Mouse (Mus musculus) liver, postnatal 0 days (tissue): ENCODE measurements at regions not wholly inside any gene's neighbourhood (a gene's known extent, or its start where the extent isn't known, plus 50 kb on each side); places are given as distances from the start of the nearest gene placed in this dataset.

ENCODE experiments used
- ATAC-seq: fragments of 200-750 bp; cut with Nextera tagmentation; 2 replicates; pipeline ENCODE4 v1.8.0; 2017; ENCODE audit warnings: mild to moderate bottlenecking, moderate library complexity
- DNase-seq: peaks from one replicate; pipeline ENCODE4 v3.0.0-alpha.2; 2016
- H3K27ac ChIP-seq: fragments of 300-500 bp; sonication (generic); 2 replicates; pipeline ENCODE4 v1.5.1; 2014; ENCODE audit warnings: antibody characterized with exemption, moderate library complexity, mild to moderate bottlenecking, low read depth
- H3K27me3 ChIP-seq: fragments of 300-500 bp; sonication (generic); 2 replicates; pipeline ENCODE4 v1.6.1; 2014; ENCODE audit warnings: low read length, control low read depth, mixed read lengths; ENCODE audit not compliant: insufficient read depth
- H3K36me3 ChIP-seq: fragments of 300-500 bp; sonication (generic); replicated peaks from 2 replicates; pipeline ENCODE4 v1.6.1; 2014; ENCODE audit warnings: mild to moderate bottlenecking, control low read depth, low read length, moderate library complexity, mixed read lengths; ENCODE audit not compliant: insufficient read depth
- H3K4me1 ChIP-seq: fragments of 300-500 bp; sonication (generic); 2 replicates; pipeline ENCODE4 v1.6.1; 2014; ENCODE audit warnings: antibody characterized with exemption, mild to moderate bottlenecking, control low read depth; ENCODE audit not compliant: insufficient read depth
- H3K4me2 ChIP-seq: fragments of 300-500 bp; sonication (generic); 2 replicates; pipeline ENCODE4 v1.6.1; 2014; ENCODE audit warnings: low read depth, mild to moderate bottlenecking, low read length, moderate library complexity, mixed read lengths
- H3K4me3 ChIP-seq: fragments of 300-500 bp; sonication (generic); 2 replicates; pipeline ENCODE4 v1.5.1; 2014; ENCODE audit warnings: low read depth, low read length
- H3K9ac ChIP-seq: fragments of 300-500 bp; sonication (generic); replicated peaks from 2 replicates; pipeline ENCODE4 v1.6.1; 2014; ENCODE audit warnings: mild to moderate bottlenecking, moderate library complexity
- H3K9me3 ChIP-seq: fragments of 300-500 bp; sonication (generic); 2 replicates; pipeline ENCODE4 v1.6.1; 2016; ENCODE audit warnings: mild to moderate bottlenecking, control low read depth, low read length, mixed read lengths
- CTCF ChIP-seq: sonication (generic); IDR thresholded peaks from 2 replicates; pipeline ENCODE4 v1.5.1; 2016; ENCODE audit warnings: antibody characterized with exemption, low read depth
- EP300 ChIP-seq: IDR thresholded peaks from 2 replicates; pipeline ENCODE4 v1.6.1; 2016; ENCODE audit warnings: antibody characterized with exemption, low read depth, mild to moderate bottlenecking
- WGBS: fragments of 180-500 bp; shearing (Covaris S2); extraction: QIAGEN DNeasy Blood & Tissue Kit; methylation state at CpG from one replicate; pipeline ENCODE4 v1.1.7; 2014; ENCODE audit not compliant: insufficient replicate concordance; 5-methylcytosine and 5-hydroxymethylcytosine counted together

DNA sequence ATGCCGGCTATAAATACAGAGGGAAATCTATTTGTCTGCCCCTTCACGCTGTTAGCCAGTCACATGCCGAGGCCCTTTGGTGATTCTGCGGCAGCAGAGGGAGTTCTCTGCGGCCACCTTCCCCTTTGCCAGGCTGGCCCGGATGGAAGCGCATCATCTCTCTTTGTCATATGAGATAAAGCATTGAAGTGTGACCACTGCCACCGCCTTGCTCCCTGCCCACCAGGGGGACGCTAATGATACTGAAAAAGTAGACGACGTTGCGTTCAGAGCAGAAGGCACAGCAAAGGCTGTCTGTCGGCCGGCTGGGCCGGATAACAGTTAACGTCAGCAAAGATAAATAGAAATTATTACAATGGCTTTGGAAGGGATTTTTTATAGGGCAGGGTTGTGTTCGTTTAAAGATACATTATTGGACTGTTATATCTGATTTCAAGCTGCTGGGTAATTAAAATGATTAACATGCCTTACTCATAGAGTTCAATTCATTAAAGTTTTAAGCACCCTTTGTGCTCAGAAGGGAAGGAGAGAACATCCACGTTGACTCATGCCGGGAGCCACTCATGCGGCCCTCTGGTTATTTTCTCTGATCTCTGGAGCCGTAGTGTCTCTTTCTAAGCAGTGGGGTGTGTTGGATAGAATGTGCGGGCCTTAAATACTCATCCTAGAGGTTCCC, 354.6 kb upstream of the Zfp507 start:
- Histone ChIP-seq H3K27ac (no peak overlapping the region), H3K9ac (no peak overlapping the region), H3K4me3 (no peak overlapping the region), H3K4me2 (no peak overlapping the region), H3K4me1 (no peaks in the 10 kb centered on the region), H3K36me3 (no peaks in the 10 kb centered on the region), H3K9me3 (no peaks in the 10 kb centered on the region), H3K27me3 (no peaks in the 10 kb centered on the region)
- ATAC-seq = no peak
- no peak for DNase-seq
- TF ChIP-seq EP300 (no peak), CTCF (no peak)
- WGBS = 79% methylated on average over 22 of the region's 22 CpGs

DNA sequence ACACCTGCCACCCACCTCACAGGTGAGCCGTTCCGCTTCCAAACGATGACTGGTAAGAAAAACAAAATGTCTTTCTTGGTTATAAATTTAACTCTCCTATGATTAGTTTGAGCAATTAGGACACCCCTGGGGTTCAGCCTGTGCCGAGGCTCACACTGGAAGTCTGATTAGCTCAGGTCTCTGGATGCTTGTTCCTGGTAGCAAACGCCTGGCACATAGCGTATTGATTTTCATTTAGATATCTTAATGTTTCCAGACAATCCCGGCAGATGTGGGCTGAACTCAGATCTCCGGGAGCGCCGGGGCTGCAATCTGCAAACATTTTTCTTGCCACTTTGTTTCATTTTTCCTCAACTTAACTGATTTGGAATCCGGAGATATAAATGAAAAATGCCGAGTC, 353.8 kb upstream of the Zfp507 start:
- H3K27me3 ChIP-seq = no peaks in the 10 kb centered on the region
- no peaks in the 10 kb centered on the region for H3K4me1 ChIP-seq
- H3K4me2 ChIP-seq = no peak overlapping the region
- TF ChIP-seq CTCF (no peak), EP300 (no peak)
- 78% methylated on average over 12 of the region's 12 CpGs for WGBS
- ATAC-seq (no peak), DNase-seq (no peak)
- H3K4me3 ChIP-seq = no peak overlapping the region
- H3K27ac ChIP-seq = no peak overlapping the region
- H3K36me3 ChIP-seq = no peaks in the 10 kb centered on the region
- H3K9ac ChIP-seq = no peak overlapping the region
- H3K9me3 ChIP-seq = no peaks in the 10 kb centered on the region

DNA sequence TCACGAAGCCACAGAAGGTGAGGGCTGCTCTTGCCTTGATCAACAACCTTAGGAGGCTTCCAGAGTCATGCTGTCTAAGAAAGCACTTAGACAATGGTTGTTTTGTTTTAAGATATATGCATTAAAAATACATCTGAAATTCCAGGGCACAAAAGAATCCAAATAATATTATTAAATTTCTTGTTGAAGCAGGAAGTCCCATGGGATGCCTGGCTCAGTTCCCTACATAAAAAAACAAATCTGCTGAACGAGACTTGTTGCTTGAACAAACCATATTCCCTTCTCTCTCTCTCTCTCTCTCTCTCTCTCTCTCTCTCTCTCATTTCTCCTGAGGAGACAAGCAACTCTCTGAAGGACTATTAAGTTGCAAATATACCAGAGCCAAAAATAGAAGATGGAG, 352.8 kb upstream of the Zfp507 start:
- DNase-seq = no peak
- TF ChIP-seq CTCF (no peak), EP300 (no peak)
- H3K9ac ChIP-seq = no peak overlapping the region
- ATAC-seq = no peak
- H3K27ac ChIP-seq = no peak overlapping the region
- no peaks in the 10 kb centered on the region for H3K9me3 ChIP-seq
- no peaks in the 10 kb centered on the region for H3K27me3 ChIP-seq
- H3K4me1 ChIP-seq = no peaks in the 10 kb centered on the region
- H3K4me2 ChIP-seq = no peak overlapping the region
- no peak overlapping the region for H3K4me3 ChIP-seq
- H3K36me3 ChIP-seq = no peaks in the 10 kb centered on the region
- 59% methylated on average over 2 of the region's 2 CpGs for WGBS

DNA sequence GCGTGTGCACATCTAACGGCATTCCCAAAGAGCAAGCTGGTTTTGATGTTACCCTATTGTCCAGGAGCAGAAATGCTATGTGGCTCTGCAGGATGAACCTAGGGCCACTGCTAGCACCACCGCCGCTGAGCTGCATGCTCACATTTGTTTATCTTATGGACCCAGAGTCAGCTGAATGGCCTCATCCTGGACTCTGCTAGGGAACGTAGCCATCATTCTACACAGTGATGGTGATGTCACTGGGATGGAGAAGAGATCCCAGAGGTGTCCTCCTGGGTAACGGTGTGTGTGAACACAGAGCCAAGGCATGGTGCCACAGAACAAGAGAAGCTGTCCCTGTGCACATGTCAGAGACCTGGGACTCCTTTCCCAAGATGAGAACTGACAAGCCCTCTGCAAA, 352.4 kb upstream of the Zfp507 start:
- Histone ChIP-seq H3K4me3 (no peak overlapping the region), H3K27me3 (no peaks in the 10 kb centered on the region), H3K36me3 (no peaks in the 10 kb centered on the region), H3K4me2 (no peak overlapping the region), H3K9ac (no peak overlapping the region), H3K9me3 (no peaks in the 10 kb centered on the region), H3K4me1 (no peaks in the 10 kb centered on the region), H3K27ac (no peak overlapping the region)
- DNase-seq (no peak), ATAC-seq (no peak)
- WGBS = 75% methylated on average over 6 of the region's 6 CpGs
- TF ChIP-seq EP300 (no peak), CTCF (no peak)

DNA sequence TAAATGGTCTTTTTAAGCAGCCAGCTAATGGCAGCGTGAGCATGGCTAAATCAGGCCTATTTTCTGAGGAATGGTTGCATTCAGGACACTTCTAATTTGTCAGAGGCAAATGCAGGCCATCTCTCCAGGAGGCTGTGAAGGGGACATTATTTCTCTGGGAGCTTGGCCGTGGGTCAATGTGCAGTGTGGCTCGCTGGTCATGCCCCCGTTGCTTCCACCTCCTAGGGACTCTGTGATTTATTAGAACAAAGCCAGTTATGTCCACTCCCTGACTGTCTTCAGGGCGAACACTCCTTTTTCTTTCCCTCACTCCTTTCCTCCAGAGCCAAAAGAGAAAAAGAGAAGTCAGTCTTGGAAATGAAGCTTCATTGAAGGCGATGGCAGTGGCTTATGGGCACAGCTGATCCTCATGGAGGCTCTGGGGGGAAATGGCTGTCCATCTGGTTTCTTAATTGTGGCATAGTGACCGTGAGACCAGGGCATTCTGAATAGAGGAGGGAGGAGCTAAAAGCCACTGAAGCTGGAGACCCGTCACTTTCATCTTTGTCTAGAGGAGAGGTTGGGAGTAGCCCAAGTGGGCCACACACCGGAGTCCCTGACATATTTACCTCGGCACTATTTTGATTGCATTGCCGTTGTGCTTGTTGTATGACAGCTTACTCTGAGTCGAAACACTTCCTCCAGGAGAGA, 348.2 kb upstream of the Zfp507 start:
- Histone ChIP-seq H3K36me3 (no peaks in the 10 kb centered on the region), H3K9me3 (no peaks in the 10 kb centered on the region), H3K4me2 (no peak overlapping the region), H3K27me3 (no peaks in the 10 kb centered on the region), H3K9ac (no peak overlapping the region), H3K4me1 (no peaks in the 10 kb centered on the region), H3K4me3 (no peak overlapping the region), H3K27ac (no peak overlapping the region)
- WGBS = 51% methylated on average over 12 of the region's 12 CpGs
- TF ChIP-seq CTCF = no peak
- no peak for TF ChIP-seq EP300
- ATAC-seq (no peak), DNase-seq (no peak)

DNA sequence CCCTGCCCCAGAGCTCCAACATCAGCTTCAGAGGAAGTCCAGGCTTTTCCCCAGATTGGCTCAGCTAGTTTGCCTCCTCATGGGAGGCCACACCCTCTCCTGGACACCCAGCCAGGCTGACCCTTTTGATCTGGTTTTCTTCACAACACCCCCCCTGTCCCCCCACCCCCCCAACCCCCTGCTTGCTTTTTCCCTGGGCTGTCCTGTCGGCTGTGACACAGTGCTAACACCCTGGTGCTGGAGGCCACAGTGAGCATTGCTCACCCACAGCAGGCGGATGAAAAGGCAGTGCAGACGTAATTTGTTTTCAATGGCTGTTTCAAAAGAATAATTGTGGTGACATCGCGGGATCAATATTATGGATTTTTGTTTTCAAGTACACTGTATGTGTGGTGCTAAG, 333.8 kb upstream of the Zfp507 start:
- H3K27me3 ChIP-seq = no peaks in the 10 kb centered on the region
- no peak overlapping the region for H3K4me3 ChIP-seq
- no peak overlapping the region for H3K27ac ChIP-seq
- ATAC-seq = peak; percentile 53; the same call in 1 of the 2 replicates
- TF ChIP-seq EP300 (no peak), CTCF (no peak)
- H3K9me3 ChIP-seq = no peaks in the 10 kb centered on the region
- no peaks in the 10 kb centered on the region for H3K4me1 ChIP-seq
- H3K4me2 ChIP-seq = no peak overlapping the region
- no peak for DNase-seq
- H3K9ac ChIP-seq = no peak overlapping the region
- 36% methylated on average over 5 of the region's 5 CpGs for WGBS
- H3K36me3 ChIP-seq = no peaks in the 10 kb centered on the region
